Mouse (Mus musculus): ENCODE measurements around the gene 4931406P16Rik. TPM values are rescaled to one million over a fixed set of nuclear protein-coding genes. Genes with fewer than 3 reads are reported as not detected.

Gene 4931406P16Rik
- polyA plus RNA-seq, 1 experiment from 2014 or later: 40.5 TPM

DNA sequence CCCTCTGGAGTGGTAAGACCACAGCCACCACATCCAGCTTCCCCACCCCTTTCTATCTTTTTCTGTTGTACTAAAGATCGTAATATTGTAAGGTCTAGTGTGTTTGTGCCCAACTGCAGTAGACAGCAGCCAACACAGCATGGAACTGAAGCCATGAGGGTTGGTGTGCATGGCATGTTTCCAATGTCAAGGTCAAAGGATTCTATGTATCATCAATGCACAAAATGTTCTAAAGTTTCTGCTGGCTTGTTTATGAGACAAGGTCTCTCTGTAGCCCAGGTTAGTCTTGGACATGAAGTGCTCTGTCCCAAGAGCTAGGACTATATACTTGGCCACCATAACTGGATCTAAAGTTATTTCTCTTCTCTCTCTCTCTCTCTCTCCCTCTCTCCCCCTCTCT, 11.5 kb upstream of the 4931406P16Rik start:
- no peak overlapping the region for H3K4me3 ChIP-seq (ENCODE audit: control insufficient read depth in 1 of 2, insufficient read depth in 1 of 2, low read depth in 1 of 2, low read length in 2 of 2)
- ATAC-seq (ENCODE audit: insufficient number of reproducible peaks, insufficient read depth, low FRiP score, low read depth): no peak
- 88% methylated on average over 1 of the region's 1 CpGs for WGBS

DNA sequence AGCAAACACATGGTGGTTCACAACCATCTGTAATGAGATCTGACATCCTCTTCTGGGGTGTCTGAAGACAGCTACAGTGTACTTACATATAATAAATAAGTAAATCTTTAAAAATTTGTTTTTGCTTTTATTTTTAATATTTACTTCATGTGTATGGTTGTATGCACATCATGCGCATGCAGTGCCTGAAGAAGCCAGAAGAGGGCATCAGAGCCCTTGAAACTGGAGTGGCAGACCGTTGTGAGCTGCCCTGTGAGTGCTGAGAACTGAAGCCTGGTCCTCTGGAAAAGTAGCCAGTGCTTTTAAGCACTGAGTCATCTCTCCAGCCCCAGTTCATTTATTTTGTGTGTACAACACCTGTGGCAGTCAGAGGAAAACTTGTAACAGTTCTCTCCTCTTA, 10.7 kb upstream of the 4931406P16Rik start:
- H3K4me3 ChIP-seq (ENCODE audit: control insufficient read depth in 1 of 2, insufficient read depth in 1 of 2, low read depth in 1 of 2, low read length in 2 of 2): no peak overlapping the region
- H3K36me3 ChIP-seq (ENCODE audit: control insufficient read depth, insufficient read depth, low read length): no peaks in the 10 kb centered on the region
- no peak overlapping the region for H3K9ac ChIP-seq (ENCODE audit: low read length)
- peaks cover 4% of the 10 kb centered on the region; the same call in 1 of the 2 replicates for H3K9me3 ChIP-seq (ENCODE audit: control insufficient read depth, low read length)
- WGBS: 100% methylated on average over 2 of the region's 2 CpGs
- no peaks in the 10 kb centered on the region for H3K27me3 ChIP-seq (ENCODE audit: control insufficient read depth, insufficient read depth, low read length)
- H3K27ac ChIP-seq (replicated peaks in 1 of 2; ENCODE audit: control insufficient read depth in 1 of 2, insufficient read depth in 1 of 2, low read depth in 2 of 2, low read length in 2 of 2): no peak overlapping the region
- H3K4me2 ChIP-seq (ENCODE audit: low read length): no peak overlapping the region
- peaks cover 3 to 4% of the 10 kb centered on the region in 2 experiments; a peak in 2 of 4 replicates for H3K4me1 ChIP-seq (ENCODE audit: control insufficient read depth in 2 of 2, insufficient read depth in 2 of 2, low read length in 2 of 2)
- ATAC-seq (ENCODE audit: insufficient number of reproducible peaks, insufficient read depth, low FRiP score, low read depth): no peak

More for the DNA sequence above, 11.5 kb upstream of the 4931406P16Rik start:
- H3K9ac ChIP-seq (ENCODE audit: low read length): no peak overlapping the region
- peaks cover 3 to 4% of the 10 kb centered on the region in 2 experiments; a peak in 2 of 4 replicates for H3K4me1 ChIP-seq (ENCODE audit: control insufficient read depth in 2 of 2, insufficient read depth in 2 of 2, low read length in 2 of 2)
- no peak overlapping the region for H3K27ac ChIP-seq (replicated peaks in 1 of 2; ENCODE audit: control insufficient read depth in 1 of 2, insufficient read depth in 1 of 2, low read depth in 2 of 2, low read length in 2 of 2)
- no peaks in the 10 kb centered on the region for H3K27me3 ChIP-seq (ENCODE audit: control insufficient read depth, insufficient read depth, low read length)
- peaks cover 4% of the 10 kb centered on the region; the same call in 1 of the 2 replicates for H3K9me3 ChIP-seq (ENCODE audit: control insufficient read depth, low read length)
- H3K4me2 ChIP-seq (ENCODE audit: low read length): no peak overlapping the region
- no peaks in the 10 kb centered on the region for H3K36me3 ChIP-seq (ENCODE audit: control insufficient read depth, insufficient read depth, low read length)

DNA sequence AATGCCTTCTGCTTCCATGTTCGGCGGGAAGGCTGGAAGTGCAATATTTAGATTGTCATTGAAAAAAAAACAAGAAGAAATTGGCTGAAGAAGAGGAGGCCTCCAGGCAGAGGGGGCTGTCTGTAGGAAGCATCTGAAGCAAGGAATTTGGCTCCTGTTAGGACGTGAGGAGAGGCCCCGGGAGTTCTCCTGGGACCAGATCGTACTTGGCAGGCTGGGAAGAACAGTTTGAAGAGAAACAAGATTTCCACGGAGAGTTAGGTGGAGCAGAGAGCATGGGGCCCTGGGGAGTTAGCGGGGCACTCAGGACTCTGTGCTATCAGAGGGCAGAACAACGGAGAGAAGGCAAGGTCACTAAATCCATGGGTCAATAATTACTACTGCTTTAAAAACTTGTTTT, 10.0 kb upstream of the 4931406P16Rik start:
- Histone ChIP-seq H3K4me1 (ENCODE audit: control insufficient read depth in 2 of 2, insufficient read depth in 2 of 2, low read length in 2 of 2) (peaks cover 4 to 5% of the 10 kb centered on the region in 2 experiments; a peak in 3 of 4 replicates), H3K4me2 (ENCODE audit: low read length) (no peak overlapping the region), H3K9me3 (ENCODE audit: control insufficient read depth, low read length) (peaks cover 4% of the 10 kb centered on the region; the same call in 1 of the 2 replicates), H3K27me3 (ENCODE audit: control insufficient read depth, insufficient read depth, low read length) (no peaks in the 10 kb centered on the region), H3K27ac (replicated peaks in 1 of 2; ENCODE audit: control insufficient read depth in 1 of 2, insufficient read depth in 1 of 2, low read depth in 2 of 2, low read length in 2 of 2) (no peak overlapping the region), H3K4me3 (ENCODE audit: control insufficient read depth in 1 of 2, insufficient read depth in 1 of 2, low read depth in 1 of 2, low read length in 2 of 2) (no peak overlapping the region), H3K36me3 (ENCODE audit: control insufficient read depth, insufficient read depth, low read length) (no peaks in the 10 kb centered on the region), H3K9ac (ENCODE audit: low read length) (no peak overlapping the region)
- no peak for ATAC-seq (ENCODE audit: insufficient number of reproducible peaks, insufficient read depth, low FRiP score, low read depth)
- 52% methylated on average over 8 of the region's 8 CpGs for WGBS

DNA sequence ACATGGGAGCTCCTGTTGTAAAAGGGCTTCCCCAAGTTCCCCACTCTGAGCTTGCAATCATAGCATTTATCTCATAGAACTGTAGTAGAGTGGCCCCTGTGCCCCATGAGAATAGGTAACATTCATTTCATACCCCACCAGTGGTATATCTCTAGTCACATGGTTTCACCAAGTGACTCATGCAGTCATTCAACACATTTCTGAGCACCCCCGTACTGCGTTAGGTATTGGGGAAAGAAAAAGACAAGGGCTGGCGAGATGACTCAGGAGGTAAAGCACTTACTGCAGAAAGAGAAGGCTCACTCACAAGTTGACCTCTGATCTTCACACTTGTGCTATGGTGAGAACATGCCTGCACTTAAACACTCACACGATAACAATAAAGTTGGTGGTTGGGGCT, 8.6 kb upstream of the 4931406P16Rik start:
- no peak for ATAC-seq (ENCODE audit: insufficient number of reproducible peaks, insufficient read depth, low FRiP score, low read depth)
- no peak overlapping the region for H3K9ac ChIP-seq (ENCODE audit: low read length)
- no peak overlapping the region for H3K4me2 ChIP-seq (ENCODE audit: low read length)
- no peak overlapping the region for H3K27ac ChIP-seq (replicated peaks in 1 of 2; ENCODE audit: control insufficient read depth in 1 of 2, insufficient read depth in 1 of 2, low read depth in 2 of 2, low read length in 2 of 2)
- peaks cover 9 to 11% of the 10 kb centered on the region in 2 experiments; a peak in 3 of 4 replicates for H3K4me1 ChIP-seq (ENCODE audit: control insufficient read depth in 2 of 2, insufficient read depth in 2 of 2, low read length in 2 of 2)
- H3K27me3 ChIP-seq (ENCODE audit: control insufficient read depth, insufficient read depth, low read length): no peaks in the 10 kb centered on the region
- 45% methylated on average over 4 of the region's 4 CpGs for WGBS
- H3K36me3 ChIP-seq (ENCODE audit: control insufficient read depth, insufficient read depth, low read length): no peaks in the 10 kb centered on the region
- H3K9me3 ChIP-seq (ENCODE audit: control insufficient read depth, low read length): peaks cover 4% of the 10 kb centered on the region; the same call in 1 of the 2 replicates
- H3K4me3 ChIP-seq (ENCODE audit: control insufficient read depth in 1 of 2, insufficient read depth in 1 of 2, low read depth in 1 of 2, low read length in 2 of 2): no peak overlapping the region

DNA sequence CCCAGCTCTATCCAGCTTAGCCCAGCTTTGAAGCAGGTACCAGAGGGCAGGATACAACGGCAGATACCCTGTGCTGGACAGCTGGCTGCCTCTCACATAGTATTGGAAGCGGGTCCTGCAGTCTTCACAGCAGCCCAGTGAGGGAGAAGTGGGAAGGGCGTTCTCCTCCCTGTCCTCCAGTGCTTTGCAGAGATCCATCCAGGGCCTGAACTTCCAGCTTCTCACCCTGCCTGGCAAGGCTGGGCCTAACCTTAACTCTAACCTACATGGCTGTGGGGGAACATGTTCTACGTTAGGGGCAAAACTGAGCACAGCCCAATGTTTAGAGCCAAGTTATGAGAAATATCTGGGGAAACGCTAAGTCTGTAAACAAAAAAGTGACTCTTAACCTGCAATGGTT, 7.8 kb upstream of the 4931406P16Rik start:
- Histone ChIP-seq H3K9ac (ENCODE audit: low read length) (no peak overlapping the region), H3K4me1 (ENCODE audit: control insufficient read depth in 2 of 2, insufficient read depth in 2 of 2, low read length in 2 of 2) (peaks cover 9 to 11% of the 10 kb centered on the region in 2 experiments; a peak in 3 of 4 replicates), H3K4me3 (ENCODE audit: control insufficient read depth in 1 of 2, insufficient read depth in 1 of 2, low read depth in 1 of 2, low read length in 2 of 2) (no peak overlapping the region), H3K27ac (replicated peaks in 1 of 2; ENCODE audit: control insufficient read depth in 1 of 2, insufficient read depth in 1 of 2, low read depth in 2 of 2, low read length in 2 of 2) (no peak overlapping the region), H3K9me3 (ENCODE audit: control insufficient read depth, low read length) (peaks cover 4% of the 10 kb centered on the region; the same call in 1 of the 2 replicates), H3K4me2 (ENCODE audit: low read length) (no peak overlapping the region), H3K27me3 (ENCODE audit: control insufficient read depth, insufficient read depth, low read length) (no peaks in the 10 kb centered on the region), H3K36me3 (ENCODE audit: control insufficient read depth, insufficient read depth, low read length) (no peaks in the 10 kb centered on the region)
- WGBS: 78% methylated on average over 5 of the region's 5 CpGs
- ATAC-seq (ENCODE audit: insufficient number of reproducible peaks, insufficient read depth, low FRiP score, low read depth): no peak

DNA sequence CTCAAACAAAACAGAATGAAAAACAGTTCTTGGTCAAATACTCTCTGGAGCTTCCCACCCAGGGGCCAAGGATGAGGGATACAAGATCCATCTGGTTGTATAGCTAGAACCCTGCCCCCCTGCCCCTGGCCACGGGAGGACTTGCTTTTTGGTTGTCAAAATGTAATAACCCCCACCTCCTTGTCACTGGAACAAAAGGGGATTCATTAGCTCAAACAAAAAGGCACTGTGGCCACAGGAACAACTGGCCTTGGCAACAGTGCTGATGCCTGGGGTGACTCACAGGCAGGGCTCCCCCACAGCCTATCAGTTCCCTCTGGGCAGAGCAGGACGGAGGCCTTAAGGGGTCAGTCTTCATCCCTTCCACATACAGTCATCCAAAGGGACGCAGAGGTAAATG, 6.6 kb upstream of the 4931406P16Rik start:
- no peaks in the 10 kb centered on the region for H3K27me3 ChIP-seq (ENCODE audit: control insufficient read depth, insufficient read depth, low read length)
- H3K4me3 ChIP-seq (ENCODE audit: control insufficient read depth in 1 of 2, insufficient read depth in 1 of 2, low read depth in 1 of 2, low read length in 2 of 2): no peak overlapping the region
- H3K9me3 ChIP-seq (ENCODE audit: control insufficient read depth, low read length): peaks cover 4% of the 10 kb centered on the region; the same call in 1 of the 2 replicates
- H3K27ac ChIP-seq (replicated peaks in 1 of 2; ENCODE audit: control insufficient read depth in 1 of 2, insufficient read depth in 1 of 2, low read depth in 2 of 2, low read length in 2 of 2): peak overlapping the region; percentile 20 to 48; a peak in 2 of 4 replicates
- no peak overlapping the region for H3K4me2 ChIP-seq (ENCODE audit: low read length)
- 0 out of 2 replicates have a peak, but pooled peaks have one; percentile 49 for ATAC-seq (ENCODE audit: insufficient number of reproducible peaks, insufficient read depth, low FRiP score, low read depth)
- H3K9ac ChIP-seq (ENCODE audit: low read length): no peak overlapping the region
- no peaks in the 10 kb centered on the region for H3K36me3 ChIP-seq (ENCODE audit: control insufficient read depth, insufficient read depth, low read length)
- WGBS: 27% methylated on average over 3 of the region's 3 CpGs
- peaks cover 9 to 11% of the 10 kb centered on the region in 2 experiments; a peak in 3 of 4 replicates for H3K4me1 ChIP-seq (ENCODE audit: control insufficient read depth in 2 of 2, insufficient read depth in 2 of 2, low read length in 2 of 2)

DNA sequence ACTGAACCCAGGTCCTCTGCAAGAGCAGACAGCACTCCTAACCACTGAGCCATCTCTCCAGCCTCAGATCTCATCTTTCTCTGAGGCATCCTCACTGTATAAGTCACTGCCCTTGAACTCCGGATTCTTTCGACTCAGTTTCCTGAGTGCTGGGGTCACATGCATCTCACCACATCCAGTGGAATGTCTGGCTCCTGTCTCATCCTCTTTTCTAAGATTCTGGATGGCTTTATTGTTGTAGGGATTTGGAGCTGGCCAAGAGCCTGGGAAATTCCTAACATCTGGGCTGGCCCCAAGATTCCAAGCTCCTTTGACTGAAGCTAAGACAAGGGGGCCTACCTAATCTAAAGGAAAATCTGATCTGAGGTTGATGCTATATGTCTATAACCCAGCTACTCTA, 5.8 kb upstream of the 4931406P16Rik start:
- peaks cover 2% of the 10 kb centered on the region; the same call in 1 of the 2 replicates for H3K9me3 ChIP-seq (ENCODE audit: control insufficient read depth, low read length)

More for the DNA sequence above, 5.8 kb upstream of the 4931406P16Rik start:
- Histone ChIP-seq H3K9ac (ENCODE audit: low read length) (no peak overlapping the region), H3K4me2 (ENCODE audit: low read length) (no peak overlapping the region), H3K4me3 (ENCODE audit: control insufficient read depth in 1 of 2, insufficient read depth in 1 of 2, low read depth in 1 of 2, low read length in 2 of 2) (no peak overlapping the region), H3K36me3 (ENCODE audit: control insufficient read depth, insufficient read depth, low read length) (no peaks in the 10 kb centered on the region), H3K4me1 (ENCODE audit: control insufficient read depth in 2 of 2, insufficient read depth in 2 of 2, low read length in 2 of 2) (peaks cover 9 to 11% of the 10 kb centered on the region in 2 experiments; a peak in 3 of 4 replicates), H3K27me3 (ENCODE audit: control insufficient read depth, insufficient read depth, low read length) (no peaks in the 10 kb centered on the region), H3K27ac (replicated peaks in 1 of 2; ENCODE audit: control insufficient read depth in 1 of 2, insufficient read depth in 1 of 2, low read depth in 2 of 2, low read length in 2 of 2) (peak overlapping the region in 1 of 2 experiments; percentile 65; a peak in 1 of 4 replicates)
- ATAC-seq (ENCODE audit: insufficient number of reproducible peaks, insufficient read depth, low FRiP score, low read depth): no peak
- WGBS: 67% methylated on average over 2 of the region's 2 CpGs
